Mouse (Mus musculus) ES-Bruce4 (cell line): ENCODE data around the gene Ssbp3.

Source experiments
- CTCF ChIP-seq: IDR thresholded peaks from one replicate; pipeline ENCODE4 v1.8.1; 2011; ENCODE audit warnings: low read depth, low read length
- EP300 ChIP-seq: IDR thresholded peaks from 2 replicates; pipeline ENCODE4 v1.6.1; 2011; ENCODE audit warnings: low read depth, low read length; ENCODE audit not compliant: insufficient read depth
- POLR2A ChIP-seq: IDR thresholded peaks from one replicate; pipeline ENCODE4 v1.8.1; 2011; ENCODE audit warnings: low read length; ENCODE audit not compliant: insufficient read depth

- TF ChIP-seq EP300 (no peak), CTCF (no peak), POLR2A (no peak)
Measured at GRCm38 (mm10) chr4:107005166-107005565, 94.7 kb downstream of the Ssbp3 start.
